Comparison of ENCODE assay signal across 8 mouse cellular contexts in the genomic region with DNA sequence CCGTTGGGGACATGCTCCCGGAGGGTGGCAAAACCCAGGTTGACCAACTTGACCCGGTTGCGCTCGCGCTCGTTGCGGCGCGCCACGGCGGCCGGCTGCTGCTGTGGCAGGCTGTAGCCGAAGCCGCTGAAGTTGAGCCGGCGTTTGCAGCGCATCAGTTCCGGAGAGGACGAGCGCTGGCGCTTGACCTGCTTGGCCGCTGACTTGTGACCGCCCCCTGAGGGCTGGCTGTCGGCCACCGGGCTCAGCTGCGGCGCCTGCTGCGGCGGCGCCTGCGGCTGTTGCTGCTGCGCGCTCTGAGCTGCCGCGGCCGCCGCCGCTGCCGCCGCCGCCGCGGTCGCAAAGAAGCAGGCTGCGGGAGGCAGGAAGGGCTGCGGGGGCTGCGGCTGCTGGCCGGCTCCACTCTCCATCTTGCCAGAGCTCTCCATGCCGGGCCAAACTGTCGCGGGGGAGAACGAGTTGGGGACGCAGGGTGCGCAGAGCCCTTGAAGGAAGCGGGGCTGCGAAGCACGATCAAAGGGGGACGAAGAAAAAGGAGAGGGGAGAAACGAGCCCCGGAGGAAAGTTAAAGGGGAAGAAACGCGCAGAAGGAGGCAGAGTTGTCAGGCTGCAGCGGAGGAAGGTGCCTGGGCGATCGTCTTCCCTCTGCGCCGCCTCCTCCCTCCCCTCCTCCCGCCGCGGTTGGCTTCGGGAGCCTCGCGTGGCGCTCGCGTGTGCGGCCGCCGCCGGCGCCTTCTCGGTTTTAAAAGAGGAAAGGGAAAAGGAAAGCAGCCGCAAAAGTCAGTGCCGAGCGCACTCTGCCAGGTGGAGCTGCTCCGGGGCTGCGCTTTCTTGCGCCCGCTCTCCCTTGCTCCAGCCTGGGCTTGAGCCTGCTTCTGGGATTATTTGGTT. TPM values are rescaled to one million over a fixed set of nuclear protein-coding genes. Genes with fewer than 3 reads are reported as not detected.
DNase-seq lines count a peak whose midpoint lies in the region; ATAC-seq lines count a peak whose summit lies in the region.

No protein-coding gene starts in this region.

- peaks cover 4% of the 10 kb centered on the region; the same call in 1 of the 2 replicates for H3K9me3 ChIP-seq in forebrain, embryonic 12.5 days
- no peaks in the 10 kb centered on the region for H3K9me3 ChIP-seq in liver, embryonic 16.5 days (replicated peaks; ENCODE audit: control insufficient read depth, low read length)

- intact Hi-C loops in heart, postnatal 10 days (cut with DNase I), result no loop called here

- peak overlapping the region; percentile 96 for H3K9ac ChIP-seq in forebrain, embryonic 12.5 days
- H3K9ac ChIP-seq in liver, embryonic 16.5 days (ENCODE audit: low read depth, low read length), result no peak overlapping the region

- DNase-seq in 3134 (ENCODE audit: extremely low read depth, insufficient read length, low spot score), result peak; percentile 18
- DNase-seq in adrenal gland, adult 8-10 months, result peak; percentile 38
- peak; percentile 62 to 72 for DNase-seq in heart, postnatal 10 days
- DNase-seq in kidney, postnatal 36 days, result peak; percentile 71 to 86
- DNase-seq in right cerebral cortex, adult 18-20 months, result peak; percentile 80
- no peak for DNase-seq in T-cell, adult 2 months (ENCODE audit: low spot score)

- H3K36me3 ChIP-seq in forebrain, embryonic 12.5 days (replicated peaks), result no peaks in the 10 kb centered on the region
- no peaks in the 10 kb centered on the region for H3K36me3 ChIP-seq in liver, embryonic 16.5 days (ENCODE audit: control insufficient read depth, insufficient read depth)

- H3K4me2 ChIP-seq in forebrain, embryonic 12.5 days, result peak overlapping the region; percentile 77
- H3K4me2 ChIP-seq in liver, embryonic 16.5 days (ENCODE audit: low read depth, low read length), result peak overlapping the region; percentile 61

- peak; percentile 14 for ATAC-seq in forebrain, embryonic 12.5 days (ENCODE audit: low FRiP score)
- ATAC-seq in liver, embryonic 16.5 days (ENCODE audit: low read depth), result no peak

- H3K4me1 ChIP-seq in forebrain, embryonic 12.5 days, result peaks cover 56% of the 10 kb centered on the region
- no peaks in the 10 kb centered on the region for H3K4me1 ChIP-seq in liver, embryonic 16.5 days (ENCODE audit: control insufficient read depth, low read depth, low read length)

- WGBS in forebrain, embryonic 12.5 days, result 0% methylated on average over 69 of the region's 90 CpGs
- WGBS in liver, embryonic 16.5 days (ENCODE audit: insufficient replicate concordance), result under 1% methylated on average over 87 of the region's 90 CpGs

- H3K4me3 ChIP-seq in forebrain, embryonic 12.5 days (replicated peaks), result peak overlapping the region; percentile 91
- peak overlapping the region; percentile 40 for H3K4me3 ChIP-seq in liver, embryonic 16.5 days (ENCODE audit: low read depth, low read length)

- peak overlapping the region; percentile 96 for H3K27ac ChIP-seq in forebrain, embryonic 12.5 days
- H3K27ac ChIP-seq in liver, embryonic 16.5 days (ENCODE audit: low read length), result no peak overlapping the region

- peaks cover 34% of the 10 kb centered on the region for H3K27me3 ChIP-seq in forebrain, embryonic 12.5 days
- H3K27me3 ChIP-seq in liver, embryonic 16.5 days (ENCODE audit: control insufficient read depth, insufficient read depth, low read depth, low read length), result peaks cover 71% of the 10 kb centered on the region

RNA-seq across cellular contexts. Expression of a gene that starts 0.6 kb away (rescaled TPM):
- total RNA-seq in adrenal gland, adult 8-10 months (2022), result 1 to 10 TPM; 1.1 to 2.8 (median 2.0) TPM
- 62.3 and 75.3 TPM in 2 replicates for polyA plus RNA-seq in forebrain, embryonic 12.5 days (2016; fragmentation: Nextera tagmentation; extraction: Ambion mirVana)
- not detected for total RNA-seq in heart, postnatal 10 days (2021)
- not detected in 2 replicates for polyA plus RNA-seq in liver, embryonic 16.5 days (2015; fragmentation: Nextera tagmentation; extraction: Ambion mirVana)

RNA-seq across cellular contexts. Expression of a gene that starts 28.7 kb away (rescaled TPM):
- total RNA-seq in adrenal gland, adult 8-10 months (2022), result under 1 TPM in 2 of 4 experiments, not detected in 2; 0.52 to 0.86 TPM
- polyA plus RNA-seq in forebrain, embryonic 12.5 days (2016; fragmentation: Nextera tagmentation; extraction: Ambion mirVana), result 0.12 TPM in 1 of 2 replicates, not detected in the other
- total RNA-seq in heart, postnatal 10 days (2021), result not detected
- polyA plus RNA-seq in liver, embryonic 16.5 days (2015; fragmentation: Nextera tagmentation; extraction: Ambion mirVana), result 48.3 and 48.7 TPM in 2 replicates
